Mouse (Mus musculus): Measurements from ENCODE around the gene Xbp1. TPM values are rescaled to one million over a fixed set of nuclear protein-coding genes. Genes with fewer than 3 reads are reported as not detected.
A peak's percentile ranks its signal among the peaks of the same experiment; 100 is the strongest.
"Not testable (repeated sequence)": the region's sequence is repeated elsewhere in the genome, so short reads cannot be mapped to it uniquely, and the experiment has no call there.

Gene Xbp1
- polyA plus RNA-seq (2014; fragmentation: Nextera tagmentation; extraction: Ambion mirVana): 117 and 119 TPM in 2 replicates

- Histone ChIP-seq H3K9me3 (ENCODE audit: control insufficient read depth, low read length) (no peaks in the 10 kb centered on the region), H3K4me2 (ENCODE audit: low read depth, low read length, severe bottlenecking) (peak within 1 kb of the TSS; percentile 78), H3K27me3 (ENCODE audit: control insufficient read depth, insufficient read depth, low read length) (no peaks in the 10 kb centered on the region), H3K4me1 (replicated peaks; ENCODE audit: control insufficient read depth, insufficient read depth, low read length) (peaks cover 3% of the 10 kb centered on the region; the same call in 1 of the 2 replicates), H3K27ac (ENCODE audit: low read depth, low read length) (peak within 1 kb of the TSS; percentile 66), H3K9ac (ENCODE audit: low read length) (peak within 1 kb of the TSS; percentile 96), H3K36me3 (ENCODE audit: control insufficient read depth, insufficient read depth, low read length) (peaks cover 5% of the 10 kb centered on the region; the same call in 1 of the 2 replicates), H3K4me3 (ENCODE audit: low read depth, low read length) (peak within 1 kb of the TSS; percentile 97)
- ATAC-seq (replicated peaks; ENCODE audit: low FRiP score): peak; percentile 99
- WGBS: under 1% methylated on average over 71 of the region's 72 CpGs
- peak; percentile 98 for DNase-seq (ENCODE audit: low spot score)
Measured at GRCm38 (mm10) chr11:5520412-5521265, at the start of gene Xbp1. Gene Xbp1 (plus strand): TSS chr11:5520659.

- H3K27me3 ChIP-seq (ENCODE audit: control insufficient read depth, insufficient read depth, low read length): no peaks in the 10 kb centered on the region
- ATAC-seq (replicated peaks; ENCODE audit: low FRiP score) (no peak), DNase-seq (ENCODE audit: low spot score) (peak; percentile 80)
- no peaks in the 10 kb centered on the region for H3K9me3 ChIP-seq (ENCODE audit: control insufficient read depth, low read length)
- 13% methylated on average over 5 of the region's 5 CpGs for WGBS
- H3K27ac ChIP-seq (ENCODE audit: low read depth, low read length): no peak overlapping the region
- no peak overlapping the region for H3K4me2 ChIP-seq (ENCODE audit: low read depth, low read length, severe bottlenecking)
- no peak overlapping the region for H3K9ac ChIP-seq (ENCODE audit: low read length)
- H3K4me3 ChIP-seq (ENCODE audit: low read depth, low read length): no peak overlapping the region
- no peaks in the 10 kb centered on the region for H3K4me1 ChIP-seq (replicated peaks; ENCODE audit: control insufficient read depth, insufficient read depth, low read length)
- H3K36me3 ChIP-seq (ENCODE audit: control insufficient read depth, insufficient read depth, low read length): no peaks in the 10 kb centered on the region
Measured at GRCm38 (mm10) chr11:5474130-5474529, 46.3 kb upstream of the Xbp1 start.

GRCm38 (mm10) chr11:5475556-5476118 lies 44.8 kb upstream of the Xbp1 start:
- 85% methylated on average over 2 of the region's 2 CpGs for whole genome bisulfite sequencing
- H3K36me3 ChIP-seq (ENCODE audit: control insufficient read depth, insufficient read depth, low read length); H3K4me2 ChIP-seq (ENCODE audit: low read depth, low read length, severe bottlenecking); DNase-seq (ENCODE audit: low spot score); ATAC-seq (replicated peaks; ENCODE audit: low FRiP score); H3K4me1 ChIP-seq (replicated peaks; ENCODE audit: control insufficient read depth, insufficient read depth, low read length); H3K27ac ChIP-seq (ENCODE audit: low read depth, low read length); H3K27me3 ChIP-seq (ENCODE audit: control insufficient read depth, insufficient read depth, low read length); H3K9ac ChIP-seq (ENCODE audit: low read length); H3K4me3 ChIP-seq (ENCODE audit: low read depth, low read length); H3K9me3 ChIP-seq (ENCODE audit: control insufficient read depth, low read length): not testable (repeated sequence)

GRCm38 (mm10) chr11:5476806-5477205 lies 43.7 kb upstream of the Xbp1 start:
- DNase-seq (ENCODE audit: low spot score) (no peak), ATAC-seq (replicated peaks; ENCODE audit: low FRiP score) (no peak)
- no peak overlapping the region for H3K9ac ChIP-seq (ENCODE audit: low read length)
- no peak overlapping the region for H3K4me3 ChIP-seq (ENCODE audit: low read depth, low read length)
- no peaks in the 10 kb centered on the region for H3K9me3 ChIP-seq (ENCODE audit: control insufficient read depth, low read length)
- H3K4me2 ChIP-seq (ENCODE audit: low read depth, low read length, severe bottlenecking): no peak overlapping the region
- no peaks in the 10 kb centered on the region for H3K4me1 ChIP-seq (replicated peaks; ENCODE audit: control insufficient read depth, insufficient read depth, low read length)
- no peaks in the 10 kb centered on the region for H3K27me3 ChIP-seq (ENCODE audit: control insufficient read depth, insufficient read depth, low read length)
- H3K27ac ChIP-seq (ENCODE audit: low read depth, low read length): no peak overlapping the region
- no peaks in the 10 kb centered on the region for H3K36me3 ChIP-seq (ENCODE audit: control insufficient read depth, insufficient read depth, low read length)
- 89% methylated on average over 4 of the region's 4 CpGs for WGBS

- H3K27ac ChIP-seq (ENCODE audit: low read depth, low read length): no peak overlapping the region
- H3K27me3 ChIP-seq (ENCODE audit: control insufficient read depth, insufficient read depth, low read length): no peaks in the 10 kb centered on the region
- H3K9me3 ChIP-seq (ENCODE audit: control insufficient read depth, low read length): no peaks in the 10 kb centered on the region
- H3K4me1 ChIP-seq (replicated peaks; ENCODE audit: control insufficient read depth, insufficient read depth, low read length): no peaks in the 10 kb centered on the region
- no peak for DNase-seq (ENCODE audit: low spot score)
- no peak overlapping the region for H3K4me3 ChIP-seq (ENCODE audit: low read depth, low read length)
- no peak overlapping the region for H3K9ac ChIP-seq (ENCODE audit: low read length)
- H3K36me3 ChIP-seq (ENCODE audit: control insufficient read depth, insufficient read depth, low read length): no peaks in the 10 kb centered on the region
- H3K4me2 ChIP-seq (ENCODE audit: low read depth, low read length, severe bottlenecking): no peak overlapping the region
- 86% methylated on average over 7 of the region's 7 CpGs for WGBS
- no peak for ATAC-seq (replicated peaks; ENCODE audit: low FRiP score)
Measured at GRCm38 (mm10) chr11:5478193-5478592, 42.3 kb upstream of the Xbp1 start.

GRCm38 (mm10) chr11:5478831-5479230 lies 41.6 kb upstream of the Xbp1 start:
- DNase-seq (ENCODE audit: low spot score) (no peak), ATAC-seq (replicated peaks; ENCODE audit: low FRiP score) (no peak)
- H3K4me2 ChIP-seq (ENCODE audit: low read depth, low read length, severe bottlenecking): no peak overlapping the region
- H3K27ac ChIP-seq (ENCODE audit: low read depth, low read length): no peak overlapping the region
- no peak overlapping the region for H3K9ac ChIP-seq (ENCODE audit: low read length)
- H3K9me3 ChIP-seq (ENCODE audit: control insufficient read depth, low read length): no peaks in the 10 kb centered on the region
- H3K36me3 ChIP-seq (ENCODE audit: control insufficient read depth, insufficient read depth, low read length): no peaks in the 10 kb centered on the region
- H3K27me3 ChIP-seq (ENCODE audit: control insufficient read depth, insufficient read depth, low read length): no peaks in the 10 kb centered on the region
- H3K4me3 ChIP-seq (ENCODE audit: low read depth, low read length): no peak overlapping the region
- no peaks in the 10 kb centered on the region for H3K4me1 ChIP-seq (replicated peaks; ENCODE audit: control insufficient read depth, insufficient read depth, low read length)
- 87% methylated on average over 3 of the region's 3 CpGs for WGBS

GRCm38 (mm10) chr11:5482581-5482980 lies 37.9 kb upstream of the Xbp1 start:
- Histone ChIP-seq H3K9me3 (ENCODE audit: control insufficient read depth, low read length) (no peaks in the 10 kb centered on the region), H3K4me1 (replicated peaks; ENCODE audit: control insufficient read depth, insufficient read depth, low read length) (no peaks in the 10 kb centered on the region), H3K9ac (ENCODE audit: low read length) (no peak overlapping the region), H3K36me3 (ENCODE audit: control insufficient read depth, insufficient read depth, low read length) (no peaks in the 10 kb centered on the region), H3K4me3 (ENCODE audit: low read depth, low read length) (no peak overlapping the region), H3K4me2 (ENCODE audit: low read depth, low read length, severe bottlenecking) (no peak overlapping the region), H3K27ac (ENCODE audit: low read depth, low read length) (no peak overlapping the region), H3K27me3 (ENCODE audit: control insufficient read depth, insufficient read depth, low read length) (no peaks in the 10 kb centered on the region)
- WGBS: 85% methylated on average over 13 of the region's 13 CpGs
- DNase-seq (ENCODE audit: low spot score) (no peak), ATAC-seq (replicated peaks; ENCODE audit: low FRiP score) (no peak)

- DNase-seq (ENCODE audit: low spot score): peak; percentile 91
- Histone ChIP-seq H3K4me3 (ENCODE audit: low read depth, low read length) (peak overlapping the region; percentile 22), H3K9ac (ENCODE audit: low read length) (peak overlapping the region; percentile 53), H3K36me3 (ENCODE audit: control insufficient read depth, insufficient read depth, low read length) (no peaks in the 10 kb centered on the region), H3K27ac (ENCODE audit: low read depth, low read length) (no peak overlapping the region), H3K4me1 (replicated peaks; ENCODE audit: control insufficient read depth, insufficient read depth, low read length) (no peaks in the 10 kb centered on the region), H3K9me3 (ENCODE audit: control insufficient read depth, low read length) (no peaks in the 10 kb centered on the region), H3K4me2 (ENCODE audit: low read depth, low read length, severe bottlenecking) (peak overlapping the region; percentile 52), H3K27me3 (ENCODE audit: control insufficient read depth, insufficient read depth, low read length) (no peaks in the 10 kb centered on the region)
- peak; percentile 65; the same call in 1 of the 2 replicates for ATAC-seq (replicated peaks; ENCODE audit: low FRiP score)
- WGBS: 21% methylated on average over 15 of the region's 15 CpGs
Measured at GRCm38 (mm10) chr11:5485193-5486011, 35.1 kb upstream of the Xbp1 start.
